Mouse (Mus musculus): ENCODE data around the gene Isoc2a. TPM values are rescaled to one million over a fixed set of nuclear protein-coding genes. Genes with fewer than 3 reads are reported as not detected.

The Isoc2a gene
- polyA plus RNA-seq, 1 experiment from 2014 or later, result 0.88 TPM

DNA sequence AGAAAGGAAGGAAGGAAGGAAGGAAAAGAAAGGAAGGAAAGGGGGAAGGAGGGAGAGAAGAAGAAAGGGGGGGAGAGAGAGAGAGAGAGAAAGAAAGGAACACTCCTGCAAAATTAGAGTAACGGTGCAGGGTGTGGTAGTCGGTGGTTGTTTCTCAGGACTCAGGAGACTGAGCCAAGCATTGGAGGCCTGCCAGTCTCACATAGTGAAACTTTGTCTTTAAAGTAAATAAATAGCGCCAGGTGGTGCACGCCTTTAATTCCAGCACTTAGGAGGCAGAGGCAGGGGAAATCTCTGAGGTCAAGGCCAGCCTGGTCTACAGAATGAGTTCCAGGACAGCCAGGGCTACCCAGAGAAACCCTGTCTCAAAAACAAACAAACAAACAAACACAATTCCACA is 9.7 kb downstream of the Isoc2a start:
- DNase-seq (no peak), ATAC-seq (ENCODE audit: insufficient read depth) (no peak)
- TF ChIP-seq CTCF (IDR thresholded peaks at IDR 0.05; ENCODE audit: low read depth), result no peak
- no peak overlapping the region for H3K4me2 ChIP-seq
- 45% methylated on average over 4 of the region's 4 CpGs for WGBS
- no peaks in the 10 kb centered on the region for H3K36me3 ChIP-seq (ENCODE audit: insufficient read depth)
- no peaks in the 10 kb centered on the region for H3K9me3 ChIP-seq (ENCODE audit: low read depth, low read length)
- H3K27ac ChIP-seq (ENCODE audit: low read depth), result no peak overlapping the region
- H3K4me3 ChIP-seq (ENCODE audit: low read depth, low read length), result no peak overlapping the region
- no peaks in the 10 kb centered on the region for H3K4me1 ChIP-seq (ENCODE audit: insufficient read depth)
- no peaks in the 10 kb centered on the region for H3K27me3 ChIP-seq (ENCODE audit: insufficient read depth, low read length)
- no peak overlapping the region for H3K9ac ChIP-seq

DNA sequence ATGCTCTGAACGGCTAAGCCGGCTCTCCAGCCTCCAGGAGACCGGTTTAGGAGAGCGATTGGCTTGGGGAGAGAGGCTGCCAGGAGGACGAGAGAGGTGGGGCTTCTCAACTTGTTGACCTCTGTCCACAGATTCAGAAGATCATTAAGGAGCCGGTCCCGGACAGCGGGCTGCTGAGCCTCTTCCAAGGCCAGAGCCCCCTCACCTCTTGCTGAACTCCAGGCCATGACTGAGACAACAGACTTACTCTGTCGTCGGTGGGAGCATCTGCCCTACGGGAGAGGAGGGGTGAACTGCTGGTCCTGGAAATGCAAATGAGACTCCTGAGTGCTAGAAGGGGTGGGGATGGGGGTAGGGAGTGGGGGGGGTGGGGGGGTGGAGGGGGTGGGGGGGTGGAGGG is 18.2 kb downstream of the Isoc2a start:
- Histone ChIP-seq H3K27me3 (ENCODE audit: insufficient read depth, low read length) (peaks cover 8% of the 10 kb centered on the region; the same call in 1 of the 2 replicates), H3K4me2 (no peak overlapping the region), H3K9me3 (ENCODE audit: low read depth, low read length) (no peaks in the 10 kb centered on the region), H3K36me3 (ENCODE audit: insufficient read depth) (no peaks in the 10 kb centered on the region), H3K9ac (no peak overlapping the region), H3K4me1 (ENCODE audit: insufficient read depth) (no peaks in the 10 kb centered on the region), H3K27ac (ENCODE audit: low read depth) (no peak overlapping the region), H3K4me3 (ENCODE audit: low read depth, low read length) (no peak overlapping the region)
- no peak for TF ChIP-seq CTCF (IDR thresholded peaks at IDR 0.05; ENCODE audit: low read depth)
- WGBS, result 47% methylated on average over 11 of the region's 11 CpGs
- DNase-seq (no peak), ATAC-seq (ENCODE audit: insufficient read depth) (no peak)

DNA sequence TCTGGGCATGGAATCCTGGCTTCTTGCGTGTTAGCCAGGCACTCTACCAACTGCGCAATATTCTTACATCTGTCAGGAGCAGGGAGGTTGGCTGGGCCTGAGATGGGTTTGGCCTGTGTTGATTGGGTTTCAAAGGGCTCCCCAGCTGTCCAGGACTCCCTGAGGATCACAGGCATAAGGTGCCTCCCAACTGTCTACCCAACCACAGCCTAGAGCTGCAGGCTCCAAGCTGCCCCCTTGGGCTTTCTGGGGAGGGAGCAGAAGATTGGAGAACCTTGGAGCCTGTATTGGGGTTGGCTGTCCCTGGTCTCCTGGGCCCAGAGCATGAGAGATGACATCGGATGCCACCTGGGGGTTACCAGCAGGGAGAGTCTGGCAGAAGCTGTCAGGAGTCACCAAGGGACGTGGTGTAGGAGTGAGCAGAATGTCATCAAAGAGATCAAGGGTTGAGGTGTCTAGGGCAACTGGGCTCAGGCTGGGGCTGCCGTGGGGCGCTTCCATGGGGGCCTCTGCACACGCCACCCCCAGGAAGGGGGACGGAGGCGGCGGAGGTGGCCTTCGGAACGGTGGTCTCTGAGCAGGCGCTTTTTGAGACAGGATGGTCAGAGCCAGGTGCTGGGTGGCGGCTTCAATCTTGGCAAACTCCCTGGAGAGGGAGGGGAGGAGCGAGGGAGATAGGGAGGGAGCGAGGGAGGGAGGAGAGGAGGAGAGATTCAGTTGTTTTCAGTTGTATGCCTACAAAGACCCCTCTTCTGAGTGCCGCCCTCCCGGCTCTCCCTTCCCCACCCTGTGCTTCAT is 22.1 kb downstream of the Isoc2a start:
- TF ChIP-seq CTCF (IDR thresholded peaks at IDR 0.05; ENCODE audit: low read depth), result no peak
- H3K9me3 ChIP-seq (ENCODE audit: low read depth, low read length), result peaks cover 3% of the 10 kb centered on the region; the same call in 1 of the 2 replicates
- no peak overlapping the region for H3K27ac ChIP-seq (ENCODE audit: low read depth)
- H3K36me3 ChIP-seq (ENCODE audit: insufficient read depth), result no peaks in the 10 kb centered on the region
- no peaks in the 10 kb centered on the region for H3K4me1 ChIP-seq (ENCODE audit: insufficient read depth)
- peak overlapping the region; percentile 21; the same call in 1 of the 2 replicates for H3K4me3 ChIP-seq (ENCODE audit: low read depth, low read length)
- peak overlapping the region; percentile 52 for H3K4me2 ChIP-seq
- H3K9ac ChIP-seq, result peak overlapping the region; percentile 26; the same call in 1 of the 2 replicates
- H3K27me3 ChIP-seq (ENCODE audit: insufficient read depth, low read length), result peaks cover 8% of the 10 kb centered on the region; the same call in 1 of the 2 replicates
- DNase-seq, result no peak
- 14% methylated on average over 18 of the region's 18 CpGs for WGBS
- ATAC-seq (ENCODE audit: insufficient read depth), result peak; percentile 20; the same call in 1 of the 2 replicates

DNA sequence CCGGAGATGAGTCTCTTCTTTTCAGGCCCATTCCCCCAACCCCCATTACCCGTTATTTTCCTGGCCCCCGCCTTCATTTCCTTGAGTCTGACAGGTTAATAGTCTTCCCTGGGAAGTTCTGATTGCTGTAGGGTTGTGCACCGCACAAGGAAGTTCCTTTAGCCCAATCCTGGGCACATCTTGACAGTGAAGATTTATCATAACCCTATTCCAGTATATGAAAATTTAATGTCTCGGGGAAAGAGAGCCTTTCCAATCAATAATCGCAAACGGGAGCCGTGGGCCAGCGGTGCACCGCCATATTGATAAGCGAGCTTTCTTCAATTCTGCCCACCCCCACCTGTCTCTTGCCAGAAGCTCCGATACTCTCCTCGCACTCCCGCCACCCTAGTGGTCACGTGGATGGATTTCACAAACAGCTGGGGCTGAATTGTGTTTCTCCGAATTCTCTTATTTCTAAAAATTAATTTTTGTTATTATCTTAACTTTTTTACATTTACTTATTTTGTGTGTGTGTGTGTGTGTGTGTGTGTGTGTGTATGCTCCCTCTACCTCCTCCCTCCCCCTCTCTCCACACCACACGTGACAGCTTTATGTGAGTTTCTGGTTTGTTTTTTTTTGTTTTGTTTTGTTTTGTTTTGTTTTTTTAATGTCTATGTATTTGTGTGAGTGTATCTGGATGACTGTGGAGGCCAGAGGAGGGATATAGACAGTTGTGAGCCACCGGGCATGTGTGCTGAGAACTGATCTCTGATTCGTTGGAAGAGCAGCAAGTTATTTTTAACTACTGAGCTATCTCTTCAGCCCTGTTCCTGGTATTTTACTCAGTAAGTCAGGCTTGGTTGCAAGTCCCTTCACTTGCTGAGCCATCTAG is 22.9 kb downstream of the Isoc2a start:
- H3K27me3 ChIP-seq (ENCODE audit: insufficient read depth, low read length), result peaks cover 8% of the 10 kb centered on the region; the same call in 1 of the 2 replicates
- peak overlapping the region; percentile 52 for H3K4me2 ChIP-seq
- peak overlapping the region; percentile 21; the same call in 1 of the 2 replicates for H3K4me3 ChIP-seq (ENCODE audit: low read depth, low read length)
- ATAC-seq (ENCODE audit: insufficient read depth), result no peak
- H3K36me3 ChIP-seq (ENCODE audit: insufficient read depth), result no peaks in the 10 kb centered on the region
- no peak for DNase-seq
- no peak overlapping the region for H3K27ac ChIP-seq (ENCODE audit: low read depth)
- no peaks in the 10 kb centered on the region for H3K4me1 ChIP-seq (ENCODE audit: insufficient read depth)
- peak overlapping the region; percentile 26; the same call in 1 of the 2 replicates for H3K9ac ChIP-seq
- TF ChIP-seq CTCF (IDR thresholded peaks at IDR 0.05; ENCODE audit: low read depth), result no peak
- H3K9me3 ChIP-seq (ENCODE audit: low read depth, low read length), result peaks cover 3% of the 10 kb centered on the region; the same call in 1 of the 2 replicates
- 10% methylated on average over 19 of the region's 19 CpGs for WGBS

DNA sequence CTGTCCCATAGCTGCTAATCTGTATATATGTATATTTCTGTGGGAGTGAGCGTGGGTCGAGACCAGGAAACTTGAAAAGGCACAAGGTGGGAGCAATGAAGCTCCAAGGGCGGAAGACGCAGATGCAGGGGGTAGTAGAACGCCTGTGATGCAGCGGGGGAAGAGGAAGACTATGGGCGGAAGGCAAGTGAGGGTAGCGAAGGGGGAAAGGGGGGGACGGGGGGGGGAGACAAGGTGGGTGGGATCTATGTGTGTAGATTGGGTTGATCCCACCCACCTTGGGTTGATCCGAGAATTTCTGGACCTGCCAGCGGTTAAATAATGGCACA is 23.5 kb downstream of the Isoc2a start:
- TF ChIP-seq CTCF (IDR thresholded peaks at IDR 0.05; ENCODE audit: low read depth), result no peak
- no peak overlapping the region for H3K9ac ChIP-seq
- peaks cover 3% of the 10 kb centered on the region; the same call in 1 of the 2 replicates for H3K9me3 ChIP-seq (ENCODE audit: low read depth, low read length)
- no peaks in the 10 kb centered on the region for H3K36me3 ChIP-seq (ENCODE audit: insufficient read depth)
- H3K27me3 ChIP-seq (ENCODE audit: insufficient read depth, low read length), result peaks cover 8% of the 10 kb centered on the region; the same call in 1 of the 2 replicates
- peak overlapping the region; percentile 21; the same call in 1 of the 2 replicates for H3K4me3 ChIP-seq (ENCODE audit: low read depth, low read length)
- no peak for ATAC-seq (ENCODE audit: insufficient read depth)
- no peak for DNase-seq
- WGBS, result 32% methylated on average over 11 of the region's 11 CpGs
- no peaks in the 10 kb centered on the region for H3K4me1 ChIP-seq (ENCODE audit: insufficient read depth)
- no peak overlapping the region for H3K27ac ChIP-seq (ENCODE audit: low read depth)
- peak overlapping the region; percentile 52 for H3K4me2 ChIP-seq

DNA sequence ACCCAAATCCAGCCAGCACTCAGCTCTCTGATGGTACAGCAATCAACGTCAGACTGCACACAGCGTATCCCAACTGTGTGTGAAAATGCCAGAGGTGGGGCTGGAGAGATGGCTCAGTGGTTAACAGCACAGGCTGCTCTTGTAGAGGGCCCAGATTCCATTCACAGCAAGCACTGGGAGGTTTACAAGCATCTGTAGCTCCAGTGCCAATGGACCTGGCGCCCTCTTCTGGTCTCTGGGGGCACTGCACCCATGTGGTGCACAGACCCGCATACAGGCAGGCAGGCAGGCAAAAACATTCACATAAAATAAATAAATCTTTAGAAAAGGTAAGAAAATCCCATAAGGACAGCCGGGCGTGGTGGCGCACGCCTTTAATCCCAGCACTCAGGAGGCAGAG is 24.2 kb downstream of the Isoc2a start:
- H3K27me3 ChIP-seq (ENCODE audit: insufficient read depth, low read length), result peaks cover 8% of the 10 kb centered on the region; the same call in 1 of the 2 replicates
- 55% methylated on average over 8 of the region's 8 CpGs for WGBS
- peak; percentile 69 for TF ChIP-seq CTCF (IDR thresholded peaks at IDR 0.05; ENCODE audit: low read depth)
- no peak overlapping the region for H3K9ac ChIP-seq
- H3K27ac ChIP-seq (ENCODE audit: low read depth), result no peak overlapping the region
- H3K4me3 ChIP-seq (ENCODE audit: low read depth, low read length), result no peak overlapping the region
- peaks cover 3% of the 10 kb centered on the region; the same call in 1 of the 2 replicates for H3K9me3 ChIP-seq (ENCODE audit: low read depth, low read length)
- no peak overlapping the region for H3K4me2 ChIP-seq
- H3K4me1 ChIP-seq (ENCODE audit: insufficient read depth), result no peaks in the 10 kb centered on the region
- DNase-seq, result peak; percentile 47
- ATAC-seq (ENCODE audit: insufficient read depth), result peak; percentile 30; the same call in 1 of the 2 replicates
- H3K36me3 ChIP-seq (ENCODE audit: insufficient read depth), result no peaks in the 10 kb centered on the region

Data from lung, embryonic 14.5 days (tissue).